Mouse (Mus musculus) lung, adult 2 months (tissue): ENCODE results near the gene Ncor1. TPM values are rescaled to one million over a fixed set of nuclear protein-coding genes. Genes with fewer than 3 reads are reported as not detected.

Experiments
- DNase-seq: peaks from one replicate; pipeline ENCODE4 v3.0.0; 2022
- H3K4me1 ChIP-seq: fragments of 200-500 bp; 2 replicates; pipeline ENCODE4 v1.6.1; 2011; ENCODE audit warnings: low read length; ENCODE audit not compliant: control insufficient read depth, insufficient read depth
- H3K4me3 ChIP-seq: fragments of 200-500 bp; replicated peaks from 2 replicates; pipeline ENCODE3; 2011; ENCODE audit warnings: low read depth, mild to moderate bottlenecking, control low read depth, low read length; ENCODE audit errors: extremely low read depth
- CTCF ChIP-seq: fragments of 200-500 bp; IDR thresholded peaks from 2 replicates; pipeline ENCODE4 v1.5.1; 2011; ENCODE audit warnings: mild to moderate bottlenecking, low read length, control low read depth; ENCODE audit not compliant: insufficient read depth
- POLR2A ChIP-seq: fragments of 200-500 bp; IDR thresholded peaks from 2 replicates; pipeline ENCODE4 v1.6.1; 2011; ENCODE audit warnings: low read depth, mild to moderate bottlenecking, control low read depth, low read length, borderline replicate concordance; ENCODE audit errors: extremely low read depth
- WGBS: fragments of 180-500 bp; shearing (Covaris S2); methylation state at CpG from one replicate; pipeline ENCODE4 v1.1.7; 2018; 5-methylcytosine and 5-hydroxymethylcytosine counted together
- polyA plus RNA-seq: library from polyadenylated mRNA; depleted of rRNA; stranded (reverse); fragments of >200 nt; gene quantifications from 2 replicates; pipeline ENCODE4 v1.2.3, GENCODE M21; 2012

Gene Ncor1
- polyA plus RNA-seq, 1 experiment: 92.5 TPM

DNA sequence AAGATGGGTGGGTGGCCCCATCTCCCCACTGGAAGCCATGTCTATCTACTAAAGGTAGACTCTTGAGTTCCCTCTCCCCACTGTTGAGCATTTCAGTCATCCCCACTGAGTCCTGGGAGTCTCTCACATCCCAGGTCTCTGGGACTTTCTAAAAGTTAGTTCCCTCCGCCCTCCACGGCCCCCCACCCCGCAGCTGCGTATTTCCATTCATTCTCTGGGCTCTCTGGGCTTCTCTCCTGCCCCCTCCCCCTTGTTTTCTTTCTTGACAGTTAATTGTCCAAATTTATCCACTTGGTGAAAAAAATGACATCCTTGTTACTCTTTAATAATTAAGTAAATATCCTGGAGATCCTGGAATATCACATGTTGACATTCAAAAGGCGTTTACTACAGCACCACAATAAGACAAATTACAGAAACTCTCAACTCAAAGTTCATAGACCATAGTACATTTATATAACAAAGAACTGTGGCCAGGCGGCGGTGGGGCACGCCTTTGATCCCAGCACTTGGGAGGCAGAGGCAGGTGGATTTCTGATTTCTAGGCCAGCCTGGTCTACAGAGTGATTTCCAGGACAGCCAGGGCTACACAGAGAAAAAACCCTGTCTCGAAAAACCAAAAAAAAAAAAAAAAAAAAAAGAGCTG lies 17.5 kb downstream of the Ncor1 start:
- 92% methylated on average over 9 of the region's 9 CpGs for WGBS
- Histone ChIP-seq H3K4me3 (no peak overlapping the region), H3K4me1 (no peaks in the 10 kb centered on the region)
- TF ChIP-seq CTCF (no peak), POLR2A (no peak)
- no peak for DNase-seq

DNA sequence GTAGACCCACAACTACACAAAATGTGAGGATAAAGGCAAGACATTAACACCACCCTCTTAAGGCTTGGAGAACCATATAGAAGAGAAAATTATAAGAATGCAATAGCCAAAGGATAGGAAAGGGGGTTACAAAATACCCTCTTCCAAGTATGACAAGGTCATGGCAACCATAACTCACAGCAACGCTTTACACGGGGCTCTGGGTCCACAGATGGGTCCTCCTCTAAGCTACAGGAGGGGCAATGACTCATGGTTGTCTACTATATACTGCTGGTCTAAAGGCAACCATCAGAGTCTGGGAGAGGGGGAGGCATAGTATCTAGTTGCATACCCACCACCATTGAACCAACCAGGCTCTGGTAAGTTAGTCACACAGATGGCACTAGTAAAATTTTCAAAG lies 26.1 kb downstream of the Ncor1 start:
- DNase-seq: no peak
- H3K4me3 ChIP-seq: no peak overlapping the region
- 86% methylated on average over 2 of the region's 2 CpGs for WGBS
- H3K4me1 ChIP-seq: peaks cover 3% of the 10 kb centered on the region
- TF ChIP-seq CTCF (no peak), POLR2A (no peak)

GRCm38 (mm10) chr11:62427105-62427504 lies 31.2 kb downstream of the Ncor1 start:
- DNase-seq: no peak

DNA sequence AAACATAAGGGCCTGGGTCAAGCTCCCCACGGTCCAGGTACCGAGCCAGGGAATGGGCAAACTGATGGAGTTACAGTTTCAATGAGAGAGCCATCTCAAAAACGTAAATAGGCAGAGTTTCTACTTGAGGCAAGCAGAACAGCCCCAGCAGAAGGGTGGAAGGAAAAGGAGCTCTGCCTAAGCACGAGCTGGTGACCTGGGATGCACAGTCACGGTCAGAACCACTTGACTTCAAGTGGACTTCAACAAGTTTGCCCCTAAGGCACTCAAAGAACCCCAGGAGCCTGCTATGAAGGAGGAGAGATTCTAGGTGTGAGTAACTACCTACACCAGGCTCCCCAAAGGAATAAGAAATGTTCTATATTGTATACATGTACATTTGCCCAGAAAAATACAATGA lies 32.1 kb downstream of the Ncor1 start:
- no peak overlapping the region for H3K4me3 ChIP-seq
- TF ChIP-seq CTCF: no peak
- TF ChIP-seq POLR2A: no peak
- no peaks in the 10 kb centered on the region; the same call in 1 of the 2 replicates for H3K4me1 ChIP-seq
- DNase-seq: peak; percentile 28
- 63% methylated on average over 5 of the region's 5 CpGs for WGBS

More at GRCm38 (mm10) chr11:62427105-62427504, 31.2 kb downstream of the Ncor1 start:
- Histone ChIP-seq H3K4me3 (no peak overlapping the region), H3K4me1 (peaks cover 3% of the 10 kb centered on the region)
- TF ChIP-seq POLR2A (no peak), CTCF (peak; percentile 41)
- WGBS: 71% methylated on average over 3 of the region's 3 CpGs

DNA sequence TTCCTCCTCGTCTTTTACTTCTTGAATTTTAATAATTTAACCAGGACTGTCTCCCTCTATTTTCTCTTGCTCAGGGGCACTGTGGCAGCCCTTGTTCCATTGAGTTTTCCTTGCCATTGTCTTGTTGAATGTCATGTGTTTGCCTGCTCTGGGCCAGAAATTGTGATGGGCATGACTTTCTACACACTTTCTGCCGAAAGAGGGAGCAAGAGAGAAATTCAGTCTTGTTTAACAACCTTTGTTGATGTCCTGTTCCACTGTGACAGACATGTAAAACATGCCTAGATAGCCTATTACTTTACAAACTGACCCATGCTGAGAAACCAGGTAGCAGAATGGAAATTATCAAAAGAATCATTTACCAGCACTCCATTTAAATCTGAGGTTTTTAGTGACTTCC lies 33.8 kb downstream of the Ncor1 start:
- WGBS: 58% methylated on average over 2 of the region's 2 CpGs
- no peak for DNase-seq
- no peaks in the 10 kb centered on the region; the same call in 1 of the 2 replicates for H3K4me1 ChIP-seq
- TF ChIP-seq CTCF (no peak), POLR2A (no peak)
- no peak overlapping the region for H3K4me3 ChIP-seq

DNA sequence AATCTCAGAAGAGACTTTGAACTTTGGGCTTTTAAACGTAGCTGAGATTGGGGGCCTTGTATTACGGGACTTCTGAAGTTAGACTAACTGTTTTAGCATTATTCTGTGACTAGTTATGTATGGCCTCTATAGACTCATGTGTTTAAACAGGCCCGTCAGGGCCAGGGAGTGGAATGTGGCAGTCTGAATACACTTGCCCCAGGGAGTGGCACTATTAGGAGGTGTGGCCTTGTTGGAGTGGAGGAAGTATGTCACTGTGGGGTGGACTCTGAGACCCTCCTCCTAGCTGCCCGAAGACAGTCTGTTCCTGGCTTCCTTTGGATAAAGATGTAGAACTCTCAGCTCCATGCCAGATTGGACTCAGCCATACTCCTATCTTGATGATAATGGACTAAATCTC lies 43.3 kb downstream of the Ncor1 start:
- no peak for DNase-seq
- no peak for TF ChIP-seq POLR2A
- no peak for TF ChIP-seq CTCF
- H3K4me3 ChIP-seq: no peak overlapping the region
- H3K4me1 ChIP-seq: no peaks in the 10 kb centered on the region
- 88% methylated on average over 4 of the region's 4 CpGs for WGBS

GRCm38 (mm10) chr11:62409611-62410010 lies 48.7 kb downstream of the Ncor1 start:
- no peak for TF ChIP-seq POLR2A
- TF ChIP-seq CTCF: no peak
- WGBS: 86% methylated on average over 1 of the region's 1 CpGs
- no peaks in the 10 kb centered on the region for H3K4me1 ChIP-seq
- H3K4me3 ChIP-seq: no peak overlapping the region
- no peak for DNase-seq

DNA sequence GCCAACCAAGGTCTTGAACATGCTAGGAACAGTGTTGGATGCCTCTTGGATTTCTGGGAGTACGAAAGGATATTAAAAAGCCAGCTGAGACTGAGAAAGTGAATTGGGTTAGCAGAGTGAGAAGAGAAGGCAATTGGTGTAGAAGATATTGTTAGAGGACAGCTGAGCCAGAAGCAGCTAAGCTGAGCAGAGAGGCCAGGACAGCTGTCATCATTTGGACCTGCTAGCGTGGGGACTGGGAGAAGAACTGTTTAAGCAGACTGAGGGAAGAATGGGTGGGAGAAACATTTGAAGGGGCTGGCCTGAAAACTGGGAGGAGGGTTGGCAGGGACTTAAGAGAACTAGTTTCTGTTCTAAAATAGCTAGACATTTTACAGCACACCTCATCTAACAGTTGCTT lies 49.5 kb downstream of the Ncor1 start:
- 78% methylated on average over 2 of the region's 2 CpGs for WGBS
- no peaks in the 10 kb centered on the region for H3K4me1 ChIP-seq
- DNase-seq: no peak
- TF ChIP-seq POLR2A (no peak), CTCF (no peak)
- no peak overlapping the region for H3K4me3 ChIP-seq

- H3K4me1 ChIP-seq: no peaks in the 10 kb centered on the region
- WGBS: 73% methylated on average over 2 of the region's 2 CpGs
- no peak overlapping the region for H3K4me3 ChIP-seq
- TF ChIP-seq POLR2A (no peak), CTCF (no peak)
- DNase-seq: no peak
Measured at GRCm38 (mm10) chr11:62396405-62396804, 61.9 kb downstream of the Ncor1 start.

DNA sequence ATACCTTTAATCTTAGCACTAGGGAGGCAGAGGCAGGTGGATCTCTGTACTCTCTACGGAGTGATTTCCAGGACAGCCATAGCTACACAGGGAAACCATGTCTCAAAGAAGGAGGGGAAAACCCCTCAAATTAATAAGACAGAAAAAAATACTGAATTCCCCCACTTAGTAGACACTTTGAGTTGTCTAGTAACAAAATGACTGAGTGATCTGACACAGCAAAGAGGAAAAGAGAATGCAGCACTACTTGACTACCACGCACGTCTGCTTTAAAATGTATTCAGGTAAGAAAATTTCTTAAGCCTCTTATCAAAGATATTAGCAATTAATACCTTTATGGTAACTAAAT lies 70.0 kb downstream of the Ncor1 start:
- TF ChIP-seq POLR2A (no peak), CTCF (no peak)
- H3K4me3 ChIP-seq: no peak overlapping the region
- no peak for DNase-seq
- WGBS: 95% methylated on average over 3 of the region's 3 CpGs
- no peaks in the 10 kb centered on the region for H3K4me1 ChIP-seq
